ENCODE assay signal across 12 mouse cellular contexts in the genomic region with DNA sequence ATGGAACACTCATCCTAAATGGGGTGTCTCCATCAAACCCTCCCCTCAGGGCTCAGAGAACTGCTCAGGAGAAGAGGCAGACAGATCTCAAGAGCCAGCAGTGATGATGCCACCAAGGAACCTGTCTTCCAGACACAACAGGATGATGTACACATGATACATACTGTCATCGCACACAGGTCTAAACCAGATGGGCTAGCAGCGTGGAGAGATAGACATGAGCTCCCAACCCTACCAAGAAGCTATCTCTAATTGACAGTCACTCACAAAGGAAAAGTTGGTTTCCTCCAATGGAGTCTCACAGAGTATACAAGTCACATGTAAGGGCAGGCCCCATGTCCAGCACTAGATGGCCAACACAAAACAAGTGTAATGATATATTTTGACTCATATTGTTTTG.
"Had no signal": no experiment of that assay in that cellular context is flagged by ENCODE, and none has a peak within 500 bp of the region (broad histone marks: within the 10 kb centered on the region; RNA-seq: fewer than 3 reads in every experiment).

No protein-coding gene starts in this region.

- H3K4me2 ChIP-seq: lung, embryonic 15.5 days; midbrain, embryonic 13.5 days; midbrain, embryonic 15.5 days; neural tube, embryonic 12.5 days had no signal

- DNase-seq: lung, adult 2 months; lung, postnatal 4 days; right cerebral cortex, postnatal 14 days; thymus, adult 18-20 months; thymus, postnatal 14 days; thymus, postnatal 36 days had no signal

- H3K9ac ChIP-seq: lung, embryonic 15.5 days; midbrain, embryonic 13.5 days; midbrain, embryonic 15.5 days; neural tube, embryonic 12.5 days had no signal

- H3K36me3 ChIP-seq: lung, embryonic 15.5 days; midbrain, embryonic 10.5 days; midbrain, embryonic 13.5 days; midbrain, embryonic 15.5 days; neural tube, embryonic 12.5 days had no signal

- H3K4me3 ChIP-seq: lung, embryonic 15.5 days; midbrain, embryonic 10.5 days; midbrain, embryonic 13.5 days; midbrain, embryonic 15.5 days; neural tube, embryonic 12.5 days had no signal

- H3K9me3 ChIP-seq: lung, embryonic 15.5 days; midbrain, embryonic 10.5 days; midbrain, embryonic 13.5 days; midbrain, embryonic 15.5 days; neural tube, embryonic 12.5 days had no signal

- H3K27ac ChIP-seq: lung, embryonic 15.5 days; midbrain, embryonic 10.5 days; midbrain, embryonic 13.5 days; midbrain, embryonic 15.5 days; neural tube, embryonic 12.5 days had no signal

- H3K27me3 ChIP-seq: lung, embryonic 15.5 days had no signal

- ATAC-seq: lung, postnatal 0 days; midbrain, embryonic 13.5 days; midbrain, embryonic 15.5 days had no signal
